Mouse (Mus musculus) left cerebral cortex, postnatal 25 days (tissue): ENCODE data around the gene Kctd11. TPM values are rescaled to one million over a fixed set of nuclear protein-coding genes. Genes with fewer than 3 reads are reported as not detected.

ENCODE experiments used
- DNase-seq, 2 experiments: peaks; one replicate each; pipeline ENCODE4 v3.0.0; 2022; ENCODE audit warnings: low spot score in 2 of 2, mixed read lengths in 1 of 2
- intact Hi-C: fragments of 180-260 bp; cut with DNase I; formaldehyde crosslinking; loops from one replicate; pipeline ENCODE4 v1.15.1; 2025
- microRNA-seq, 2 experiments: library from miRNA; unstranded; fragments of <30 nt; microRNA quantifications; one replicate each; pipeline ENCODE4 v1.2.0; 2022
- total RNA-seq, 2 experiments: library from RNA; stranded (reverse); gene quantifications; 2 replicates each; pipeline ENCODE4 v1.2.3; 2021

The Kctd11 gene
- total RNA-seq, 2 experiments from 2014 or later, result 1.1 to 1.2 TPM

GRCm38 (mm10) chr11:69833554-69833953 is 47.7 kb downstream of the Kctd11 start:
- intact Hi-C loops, result loop anchor here (2.0 kb wide), 1 partner anchor 151 kb away; the partner anchor contains the start of gene Senp3

GRCm38 (mm10) chr11:69828832-69829231 is 52.4 kb downstream of the Kctd11 start:
- intact Hi-C loops, result no loop called here
- DNase-seq, result no peak

More at GRCm38 (mm10) chr11:69833554-69833953, 47.7 kb downstream of the Kctd11 start:
- DNase-seq, result no peak

Small RNAs within 50 kb of the gene (microRNA-seq; reads per million reads assigned to microRNA genes)
- gene Mir6924, result 0 reads per million in 2 experiments

Other genes with a start within 250 kb of the Kctd11 start
- 100 to 1,000 TPM; 122 to 133 TPM for gene Fxr2, start 248.4 kb downstream of the Kctd11 start, total RNA-seq
- gene Sox15, start 226.1 kb downstream of the Kctd11 start, total RNA-seq, result not detected
- gene Mpdu1, start 218.8 kb downstream of the Kctd11 start, total RNA-seq, result 10 to 100 TPM; 59.1 to 59.7 TPM
- 10 to 100 TPM; 17.5 to 19.6 TPM for gene Cd68, start 215.3 kb downstream of the Kctd11 start, total RNA-seq
- gene Eif4a1, start 209.0 kb downstream of the Kctd11 start, total RNA-seq, result 100 to 1,000 TPM; 323 to 328 TPM
- 10 to 100 TPM; 94.3 to 97.5 TPM for gene Senp3, start 199.3 kb downstream of the Kctd11 start, total RNA-seq
- 1 to 10 TPM; 2.0 to 2.7 TPM for gene Tnfsf13, start 195.6 kb downstream of the Kctd11 start, total RNA-seq
- gene Tnfsf12, start 185.6 kb downstream of the Kctd11 start, total RNA-seq, result 1 to 10 TPM; 8.6 to 8.9 TPM
- gene Tnfsfm13, start 185.3 kb downstream of the Kctd11 start, total RNA-seq, result 1 to 10 TPM; 1.9 to 2.2 TPM
- 10 to 100 TPM; 53.3 to 53.6 TPM for gene Polr2a, start 122.8 kb downstream of the Kctd11 start, total RNA-seq
- not detected for gene Slc35g3, start 119.4 kb downstream of the Kctd11 start, total RNA-seq
- 100 to 1,000 TPM; 110 to 114 TPM for gene Zbtb4, start 115.5 kb downstream of the Kctd11 start, total RNA-seq
- gene Chrnb1, start 85.5 kb downstream of the Kctd11 start, total RNA-seq, result 1 to 10 TPM; 1.3 to 2.0 TPM
- gene Fgf11, start 79.5 kb downstream of the Kctd11 start, total RNA-seq, result 10 to 100 TPM; 14.9 to 17.2 TPM
- gene Tmem102, start 75.8 kb downstream of the Kctd11 start, total RNA-seq, result not detected
- not detected for gene Gm39566, start 66.1 kb downstream of the Kctd11 start, total RNA-seq
- not detected for gene Spem2, start 62.9 kb downstream of the Kctd11 start, total RNA-seq
- under 1 TPM in 1 of 2 experiments, not detected in 1; 0.43 TPM for gene Spem1, start 59.2 kb downstream of the Kctd11 start, total RNA-seq
- 100 to 1,000 TPM; 233 to 248 TPM for gene Nlgn2, start 43.6 kb downstream of the Kctd11 start, total RNA-seq
- gene Tmem256, start 42.9 kb downstream of the Kctd11 start, total RNA-seq, result 100 to 1,000 TPM; 129 to 134 TPM
- 10 to 100 TPM; 15.6 to 19.2 TPM for gene Plscr3, start 35.0 kb downstream of the Kctd11 start, total RNA-seq
- under 1 TPM in 1 of 2 experiments, not detected in 1; 0.27 TPM for gene Tnk1, start 22.7 kb downstream of the Kctd11 start, total RNA-seq
- not detected for gene Tmem95, start 3.4 kb downstream of the Kctd11 start, total RNA-seq
- not detected for gene Acap1, start 14.1 kb upstream of the Kctd11 start, total RNA-seq
- under 1 TPM; 0.55 to 0.60 TPM for gene 2810408A11Rik, start 19.6 kb upstream of the Kctd11 start, total RNA-seq
- gene Neurl4, start 19.7 kb upstream of the Kctd11 start, total RNA-seq, result 100 to 1,000 TPM; 113 to 117 TPM
- gene Gps2, start 32.5 kb upstream of the Kctd11 start, total RNA-seq, result 10 to 100 TPM; 26.9 to 33.2 TPM
- gene Eif5a, start 40.6 kb upstream of the Kctd11 start, total RNA-seq, result 100 to 1,000 TPM; 425 to 450 TPM
- gene Ybx2, start 54.4 kb upstream of the Kctd11 start, total RNA-seq, result 10 to 100 TPM in 1 of 2 experiments, 1 to 10 TPM in 1; 6.1 to 10.7 TPM
- 1 to 10 TPM; 2.3 to 3.5 TPM for gene Slc2a4, start 66.8 kb upstream of the Kctd11 start, total RNA-seq
- gene Cldn7, start 83.4 kb upstream of the Kctd11 start, total RNA-seq, result not detected
- 100 to 1,000 TPM; 117 to 129 TPM for gene Ctdnep1, start 99.8 kb upstream of the Kctd11 start, total RNA-seq
- 100 to 1,000 TPM; 106 to 109 TPM for gene Elp5, start 101.1 kb upstream of the Kctd11 start, total RNA-seq
- gene Gabarap, start 109.7 kb upstream of the Kctd11 start, total RNA-seq, result 100 to 1,000 TPM; 217 to 218 TPM
- 10 to 100 TPM; 44.6 to 47.5 TPM for gene Phf23, start 114.4 kb upstream of the Kctd11 start, total RNA-seq
- gene Dvl2, start 119.2 kb upstream of the Kctd11 start, total RNA-seq, result 10 to 100 TPM; 26.1 to 32.2 TPM
- 10 to 100 TPM; 57.4 to 59.3 TPM for gene Acadvl, start 134.0 kb upstream of the Kctd11 start, total RNA-seq
- gene Dlg4, start 135.5 kb upstream of the Kctd11 start, total RNA-seq, result 100 to 1,000 TPM; 931 to 954 TPM
- gene Asgr1, start 172.7 kb upstream of the Kctd11 start, total RNA-seq, result 1 to 10 TPM; 1.7 to 3.1 TPM
- not detected for gene Asgr2, start 211.2 kb upstream of the Kctd11 start, total RNA-seq
- gene Mgl2, start 248.9 kb upstream of the Kctd11 start, total RNA-seq, result under 1 TPM; 0.44 to 0.50 TPM